Mouse (Mus musculus): ENCODE data around the gene Fbxl17. TPM values are rescaled to one million over a fixed set of nuclear protein-coding genes. Genes with fewer than 3 reads are reported as not detected.

Gene Fbxl17
- polyA plus RNA-seq, 1 experiment from 2014 or later: 10.7 TPM

DNA sequence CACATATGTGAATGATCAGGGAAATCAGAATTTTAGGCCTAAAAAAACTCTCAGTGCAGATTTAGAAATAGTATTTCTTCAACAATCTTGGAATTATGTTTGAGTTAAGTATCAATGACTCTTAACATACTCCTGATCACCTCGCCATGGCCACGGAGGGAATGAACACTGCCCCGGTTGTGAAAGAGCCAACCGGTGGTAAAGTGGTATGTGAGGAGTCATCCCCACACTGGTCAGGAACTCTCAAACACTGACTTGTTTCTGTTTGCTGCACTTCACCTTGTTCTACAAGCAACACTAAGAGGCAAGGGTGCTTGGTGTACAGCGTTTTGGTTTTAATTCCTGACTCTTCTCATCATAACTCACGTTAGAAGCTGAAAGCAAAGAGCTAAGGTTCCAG is 132.3 kb downstream of the Fbxl17 start:
- Histone ChIP-seq H3K4me1 (ENCODE audit: control insufficient read depth, insufficient read depth, low read length) (0 out of 2 replicates have a peak, but pooled peaks cover 5% of the 10 kb centered on the region), H3K27ac (replicated peaks; ENCODE audit: low read depth, low read length) (no peak overlapping the region), H3K27me3 (replicated peaks; ENCODE audit: control insufficient read depth, insufficient read depth, low read length) (no peaks in the 10 kb centered on the region), H3K4me3 (ENCODE audit: low read depth, low read length) (no peak overlapping the region), H3K36me3 (ENCODE audit: control insufficient read depth, insufficient read depth, low read length) (no peaks in the 10 kb centered on the region), H3K9me3 (ENCODE audit: control insufficient read depth, low read length) (no peaks in the 10 kb centered on the region), H3K9ac (ENCODE audit: low read depth, low read length) (no peak overlapping the region), H3K4me2 (ENCODE audit: low read depth, low read length) (no peak overlapping the region)
- 76% methylated on average over 6 of the region's 6 CpGs for WGBS
- DNase-seq (ENCODE audit: low spot score) (no peak), ATAC-seq (ENCODE audit: low read depth) (no peak)

DNA sequence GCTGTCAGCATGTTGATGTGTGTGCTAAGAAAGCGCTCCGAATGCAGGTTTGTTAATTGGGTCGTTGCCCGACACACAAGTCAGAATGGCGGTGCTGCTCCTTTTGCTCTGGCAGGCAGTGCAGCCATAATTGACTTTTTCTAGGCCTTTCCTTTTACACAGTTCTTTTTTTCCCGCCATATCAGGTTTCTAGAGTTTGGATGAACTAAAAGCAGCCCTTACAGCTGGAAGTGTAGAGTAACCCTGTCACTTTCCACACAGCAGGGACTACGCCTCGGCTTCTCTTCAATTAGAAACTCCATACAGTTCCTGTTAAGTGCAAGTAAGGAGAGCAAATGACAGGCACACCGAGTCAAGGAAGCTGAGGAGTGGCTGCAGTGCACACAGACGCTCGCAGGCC is 133.8 kb downstream of the Fbxl17 start:
- ATAC-seq (ENCODE audit: low read depth) (peak; percentile 62; the same call in 1 of the 2 replicates), DNase-seq (ENCODE audit: low spot score) (peak; percentile 81)
- no peaks in the 10 kb centered on the region for H3K36me3 ChIP-seq (ENCODE audit: control insufficient read depth, insufficient read depth, low read length)
- 0 out of 2 replicates have a peak, but pooled peaks cover 5% of the 10 kb centered on the region for H3K4me1 ChIP-seq (ENCODE audit: control insufficient read depth, insufficient read depth, low read length)
- no peak overlapping the region for H3K4me3 ChIP-seq (ENCODE audit: low read depth, low read length)
- H3K9ac ChIP-seq (ENCODE audit: low read depth, low read length): no peak overlapping the region
- peak overlapping the region; percentile 44; the same call in 1 of the 2 replicates for H3K27ac ChIP-seq (replicated peaks; ENCODE audit: low read depth, low read length)
- 42% methylated on average over 11 of the region's 11 CpGs for WGBS
- no peaks in the 10 kb centered on the region for H3K27me3 ChIP-seq (replicated peaks; ENCODE audit: control insufficient read depth, insufficient read depth, low read length)
- no peaks in the 10 kb centered on the region for H3K9me3 ChIP-seq (ENCODE audit: control insufficient read depth, low read length)
- no peak overlapping the region for H3K4me2 ChIP-seq (ENCODE audit: low read depth, low read length)

- H3K9ac ChIP-seq (ENCODE audit: low read depth, low read length): no peak overlapping the region
- no peak overlapping the region for H3K4me3 ChIP-seq (ENCODE audit: low read depth, low read length)
- H3K36me3 ChIP-seq (ENCODE audit: control insufficient read depth, insufficient read depth, low read length): no peaks in the 10 kb centered on the region
- H3K4me1 ChIP-seq (ENCODE audit: control insufficient read depth, insufficient read depth, low read length): 0 out of 2 replicates have a peak, but pooled peaks cover 9% of the 10 kb centered on the region
- no peak overlapping the region for H3K4me2 ChIP-seq (ENCODE audit: low read depth, low read length)
- 87% methylated on average over 7 of the region's 7 CpGs for WGBS
- H3K9me3 ChIP-seq (ENCODE audit: control insufficient read depth, low read length): no peaks in the 10 kb centered on the region
- ATAC-seq (ENCODE audit: low read depth) (no peak), DNase-seq (ENCODE audit: low spot score) (no peak)
- no peak overlapping the region for H3K27ac ChIP-seq (replicated peaks; ENCODE audit: low read depth, low read length)
- no peaks in the 10 kb centered on the region for H3K27me3 ChIP-seq (replicated peaks; ENCODE audit: control insufficient read depth, insufficient read depth, low read length)
These were observed 135.2 kb downstream of the Fbxl17 start for GRCm38 (mm10) chr17:63364605-63365004.

DNA sequence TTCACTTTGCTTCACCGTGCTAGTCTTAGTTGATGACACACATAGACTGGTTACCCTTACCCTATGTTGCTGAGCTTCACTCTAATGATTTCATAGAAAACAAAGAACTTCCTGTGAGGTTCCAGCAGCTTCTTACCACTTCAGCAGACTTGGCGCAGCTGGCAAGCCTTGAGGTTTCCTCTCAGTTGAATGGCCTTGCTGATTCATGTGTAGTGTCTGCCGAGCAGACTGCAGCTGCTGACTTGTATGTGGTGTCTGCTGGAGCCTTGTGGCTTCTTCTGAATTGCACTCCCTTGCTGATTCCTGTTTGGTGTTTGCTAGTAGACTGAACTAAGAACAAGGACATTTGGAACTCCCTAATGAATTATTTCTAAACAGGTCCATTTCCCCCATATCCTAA is 137.6 kb downstream of the Fbxl17 start:
- H3K36me3 ChIP-seq (ENCODE audit: control insufficient read depth, insufficient read depth, low read length): no peaks in the 10 kb centered on the region
- no peaks in the 10 kb centered on the region for H3K27me3 ChIP-seq (replicated peaks; ENCODE audit: control insufficient read depth, insufficient read depth, low read length)
- H3K9me3 ChIP-seq (ENCODE audit: control insufficient read depth, low read length): no peaks in the 10 kb centered on the region
- 0 out of 2 replicates have a peak, but pooled peaks cover 9% of the 10 kb centered on the region for H3K4me1 ChIP-seq (ENCODE audit: control insufficient read depth, insufficient read depth, low read length)
- no peak overlapping the region for H3K27ac ChIP-seq (replicated peaks; ENCODE audit: low read depth, low read length)
- no peak overlapping the region for H3K4me3 ChIP-seq (ENCODE audit: low read depth, low read length)
- no peak overlapping the region for H3K4me2 ChIP-seq (ENCODE audit: low read depth, low read length)
- 69% methylated on average over 3 of the region's 3 CpGs for WGBS
- ATAC-seq (ENCODE audit: low read depth) (no peak), DNase-seq (ENCODE audit: low spot score) (peak; percentile 31)
- H3K9ac ChIP-seq (ENCODE audit: low read depth, low read length): no peak overlapping the region

- DNase-seq (ENCODE audit: low spot score) (no peak), ATAC-seq (ENCODE audit: low read depth) (no peak)
- H3K36me3 ChIP-seq (ENCODE audit: control insufficient read depth, insufficient read depth, low read length): no peaks in the 10 kb centered on the region
- no peaks in the 10 kb centered on the region for H3K27me3 ChIP-seq (replicated peaks; ENCODE audit: control insufficient read depth, insufficient read depth, low read length)
- H3K9me3 ChIP-seq (ENCODE audit: control insufficient read depth, low read length): no peaks in the 10 kb centered on the region
- H3K27ac ChIP-seq (replicated peaks; ENCODE audit: low read depth, low read length): no peak overlapping the region
- 89% methylated on average over 9 of the region's 9 CpGs for WGBS
- no peak overlapping the region for H3K4me2 ChIP-seq (ENCODE audit: low read depth, low read length)
- H3K4me1 ChIP-seq (ENCODE audit: control insufficient read depth, insufficient read depth, low read length): 0 out of 2 replicates have a peak, but pooled peaks cover 9% of the 10 kb centered on the region
- H3K9ac ChIP-seq (ENCODE audit: low read depth, low read length): no peak overlapping the region
- H3K4me3 ChIP-seq (ENCODE audit: low read depth, low read length): no peak overlapping the region
These were observed 138.1 kb downstream of the Fbxl17 start for GRCm38 (mm10) chr17:63361679-63362078.

- WGBS: 41% methylated on average over 1 of the region's 1 CpGs
- 0 out of 2 replicates have a peak, but pooled peaks cover 4% of the 10 kb centered on the region for H3K4me1 ChIP-seq (ENCODE audit: control insufficient read depth, insufficient read depth, low read length)
These were observed 141.0 kb downstream of the Fbxl17 start for GRCm38 (mm10) chr17:63358837-63359236.

GRCm38 (mm10) chr17:63356202-63356601 is 143.6 kb downstream of the Fbxl17 start:
- no peaks in the 10 kb centered on the region for H3K27me3 ChIP-seq (replicated peaks; ENCODE audit: control insufficient read depth, insufficient read depth, low read length)
- H3K4me2 ChIP-seq (ENCODE audit: low read depth, low read length): no peak overlapping the region
- no peak overlapping the region for H3K27ac ChIP-seq (replicated peaks; ENCODE audit: low read depth, low read length)
- no peaks in the 10 kb centered on the region for H3K9me3 ChIP-seq (ENCODE audit: control insufficient read depth, low read length)
- 74% methylated on average over 3 of the region's 3 CpGs for WGBS
- DNase-seq (ENCODE audit: low spot score): no peak
- H3K4me3 ChIP-seq (ENCODE audit: low read depth, low read length): no peak overlapping the region
- no peaks in the 10 kb centered on the region for H3K36me3 ChIP-seq (ENCODE audit: control insufficient read depth, insufficient read depth, low read length)
- H3K4me1 ChIP-seq (ENCODE audit: control insufficient read depth, insufficient read depth, low read length): 0 out of 2 replicates have a peak, but pooled peaks cover 4% of the 10 kb centered on the region
- ATAC-seq (ENCODE audit: low read depth): no peak
- H3K9ac ChIP-seq (ENCODE audit: low read depth, low read length): no peak overlapping the region

More at GRCm38 (mm10) chr17:63358837-63359236, 141.0 kb downstream of the Fbxl17 start:
- Histone ChIP-seq H3K4me3 (ENCODE audit: low read depth, low read length) (no peak overlapping the region), H3K27me3 (replicated peaks; ENCODE audit: control insufficient read depth, insufficient read depth, low read length) (no peaks in the 10 kb centered on the region), H3K36me3 (ENCODE audit: control insufficient read depth, insufficient read depth, low read length) (no peaks in the 10 kb centered on the region), H3K4me2 (ENCODE audit: low read depth, low read length) (no peak overlapping the region), H3K9ac (ENCODE audit: low read depth, low read length) (no peak overlapping the region), H3K9me3 (ENCODE audit: control insufficient read depth, low read length) (no peaks in the 10 kb centered on the region), H3K27ac (replicated peaks; ENCODE audit: low read depth, low read length) (no peak overlapping the region)
- ATAC-seq (ENCODE audit: low read depth) (no peak), DNase-seq (ENCODE audit: low spot score) (no peak)

DNA sequence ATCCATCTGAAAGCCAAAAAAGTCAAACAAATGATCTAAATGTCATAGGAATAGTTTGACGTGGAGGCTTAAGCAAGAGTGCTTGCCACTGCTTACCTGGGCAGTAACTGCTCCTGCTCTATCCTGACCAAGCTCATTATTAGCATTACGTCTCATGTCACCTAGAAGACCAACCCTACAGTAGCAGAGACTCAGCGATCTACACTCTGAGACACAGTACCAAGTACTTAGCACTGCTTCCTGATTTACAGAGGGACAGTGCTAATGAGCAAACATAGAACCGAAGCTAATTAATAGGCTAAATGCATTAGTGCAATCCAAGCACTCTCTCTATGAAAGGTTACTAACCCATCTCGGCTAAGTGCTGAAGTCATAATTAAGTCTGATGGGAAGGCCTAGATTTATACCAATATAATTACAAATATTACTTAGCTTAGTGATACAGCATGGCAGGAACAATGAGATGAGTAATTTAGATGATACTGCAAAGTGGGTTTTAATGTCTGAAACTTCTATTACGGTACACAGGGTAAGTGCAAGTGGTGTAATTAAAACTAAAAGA is 147.1 kb downstream of the Fbxl17 start:
- no peak overlapping the region for H3K4me3 ChIP-seq (ENCODE audit: low read depth, low read length)
- no peaks in the 10 kb centered on the region for H3K27me3 ChIP-seq (replicated peaks; ENCODE audit: control insufficient read depth, insufficient read depth, low read length)
- no peak overlapping the region for H3K27ac ChIP-seq (replicated peaks; ENCODE audit: low read depth, low read length)
- no peak overlapping the region for H3K9ac ChIP-seq (ENCODE audit: low read depth, low read length)
- no peaks in the 10 kb centered on the region for H3K4me1 ChIP-seq (ENCODE audit: control insufficient read depth, insufficient read depth, low read length)
- no peaks in the 10 kb centered on the region for H3K36me3 ChIP-seq (ENCODE audit: control insufficient read depth, insufficient read depth, low read length)
- WGBS: 89% methylated on average over 6 of the region's 6 CpGs
- no peak overlapping the region for H3K4me2 ChIP-seq (ENCODE audit: low read depth, low read length)
- ATAC-seq (ENCODE audit: low read depth) (no peak), DNase-seq (ENCODE audit: low spot score) (no peak)
- no peaks in the 10 kb centered on the region for H3K9me3 ChIP-seq (ENCODE audit: control insufficient read depth, low read length)

DNA sequence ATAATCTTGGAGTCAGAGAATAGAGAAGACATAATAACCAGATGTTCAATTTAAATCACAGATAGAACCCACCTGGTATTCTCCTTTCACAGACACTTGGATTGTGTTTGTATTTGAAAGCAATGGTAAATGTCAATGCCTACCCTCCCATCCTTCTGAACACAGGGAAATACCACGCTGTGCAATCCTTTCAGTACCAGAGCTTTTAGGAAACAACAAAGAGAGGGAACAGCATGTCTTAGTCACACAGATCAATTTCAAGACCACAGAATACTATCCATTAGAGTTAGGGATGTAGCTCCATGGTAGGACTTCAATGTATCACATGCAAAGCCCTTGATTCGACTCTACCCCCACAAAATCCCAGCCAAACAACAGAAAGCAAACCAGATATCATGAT is 148.1 kb downstream of the Fbxl17 start:
- Histone ChIP-seq H3K9ac (ENCODE audit: low read depth, low read length) (no peak overlapping the region), H3K36me3 (ENCODE audit: control insufficient read depth, insufficient read depth, low read length) (no peaks in the 10 kb centered on the region), H3K4me3 (ENCODE audit: low read depth, low read length) (no peak overlapping the region), H3K27me3 (replicated peaks; ENCODE audit: control insufficient read depth, insufficient read depth, low read length) (no peaks in the 10 kb centered on the region), H3K9me3 (ENCODE audit: control insufficient read depth, low read length) (no peaks in the 10 kb centered on the region), H3K4me2 (ENCODE audit: low read depth, low read length) (no peak overlapping the region), H3K27ac (replicated peaks; ENCODE audit: low read depth, low read length) (no peak overlapping the region), H3K4me1 (ENCODE audit: control insufficient read depth, insufficient read depth, low read length) (no peaks in the 10 kb centered on the region)
- 77% methylated on average over 2 of the region's 2 CpGs for WGBS
- no peak for ATAC-seq (ENCODE audit: low read depth)
- no peak for DNase-seq (ENCODE audit: low spot score)

Data from embryonic facial prominence, embryonic 14.5 days (tissue).